Mouse (Mus musculus) ZHBTc4 (cell line): ENCODE data around the gene Vmn1r25.
A peak's percentile ranks its signal among the peaks of the same experiment; 100 is the strongest.
"Not testable (repeated sequence)": the region's sequence is repeated elsewhere in the genome, so short reads cannot be mapped to it uniquely, and the experiment has no call there.

Source experiments
- DNase-seq: peaks from one replicate; pipeline ENCODE4 v3.0.0-alpha.2; 2011; ENCODE audit warnings: low read depth, low spot score

Gene Vmn1r25

DNA sequence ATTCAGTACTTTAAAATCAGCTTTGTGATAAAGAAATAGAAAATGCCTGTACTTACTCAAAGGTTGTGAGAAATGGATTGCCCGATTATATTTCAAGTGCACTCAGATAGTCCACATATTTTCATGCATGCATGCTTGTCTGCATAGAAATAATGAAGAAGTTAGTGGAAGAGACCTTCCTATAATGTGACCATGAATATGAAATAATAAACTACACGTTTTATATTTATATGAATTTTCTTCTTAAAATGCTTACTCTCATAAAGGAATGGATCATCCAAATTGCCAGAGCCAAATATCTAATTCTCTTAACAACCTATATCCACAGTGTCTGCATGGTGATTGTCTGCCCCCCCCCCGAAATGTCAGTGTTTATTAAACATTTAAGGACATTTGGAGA lies at the start of gene Vmn1r25:
Gene Vmn1r25, minus strand, starts transcription at position 101 of the 400 bp plus-strand sequence.
- DNase-seq: no peak

GRCm38 (mm10) chr6:58017478-58017877 lies 36.9 kb upstream of the Vmn1r25 start:
- DNase-seq: peak; percentile 1

GRCm38 (mm10) chr6:58015059-58015458 lies 34.4 kb upstream of the Vmn1r25 start, which contains the start of gene Vmn1r26:
Gene Vmn1r26, minus strand, starts transcription at chr6:58015159.
- no peak for DNase-seq

- DNase-seq: not testable (repeated sequence)
These were observed 19.2 kb downstream of the Vmn1r25 start, which contains the start of gene Vmn1r24 for GRCm38 (mm10) chr6:57961403-57961802. Gene Vmn1r24, minus strand, starts transcription at chr6:57961503.
